Mouse (Mus musculus) stomach, embryonic 14.5 days (tissue): ENCODE results near the gene Elf1. TPM values are rescaled to one million over a fixed set of nuclear protein-coding genes. Genes with fewer than 3 reads are reported as not detected.

Source experiments
- ATAC-seq: fragments of 200-750 bp; cut with Nextera tagmentation; 2 replicates; pipeline ENCODE4 v1.8.0; 2017; ENCODE audit warnings: low read depth, moderate TSS enrichment; ENCODE audit not compliant: insufficient number of reproducible peaks, insufficient read depth, low FRiP score
- H3K27ac ChIP-seq: fragments of 300-500 bp; sonication (generic); 2 replicates; pipeline ENCODE4 v1.5.1; 2014; ENCODE audit warnings: mild to moderate bottlenecking, low read length, moderate library complexity, mixed read lengths
- H3K27me3 ChIP-seq: fragments of 300-500 bp; sonication (generic); 2 replicates; pipeline ENCODE4 v1.6.1; 2014; ENCODE audit warnings: low read length, control low read depth, mixed read lengths; ENCODE audit not compliant: control insufficient read depth, insufficient read depth
- H3K36me3 ChIP-seq: fragments of 300-500 bp; sonication (generic); 2 replicates; pipeline ENCODE4 v1.6.1; 2014; ENCODE audit warnings: mild to moderate bottlenecking, control low read depth, low read length, moderate library complexity, mixed read lengths; ENCODE audit not compliant: control insufficient read depth, insufficient read depth
- H3K4me1 ChIP-seq: fragments of 300-500 bp; sonication (generic); 2 replicates; pipeline ENCODE4 v1.6.1; 2014; ENCODE audit warnings: low read length, control low read depth, mixed read lengths; ENCODE audit not compliant: control insufficient read depth, insufficient read depth
- H3K4me2 ChIP-seq: fragments of 300-500 bp; sonication (generic); replicated peaks from 2 replicates; pipeline ENCODE4 v1.6.1; 2014; ENCODE audit warnings: low read depth, low read length, control low read depth
- H3K4me3 ChIP-seq: fragments of 300-500 bp; sonication (generic); 2 replicates; pipeline ENCODE4 v1.5.1; 2014; ENCODE audit warnings: low read depth, low read length, control low read depth
- H3K9ac ChIP-seq: fragments of 300-500 bp; sonication (generic); replicated peaks from 2 replicates; pipeline ENCODE4 v1.6.1; 2014; ENCODE audit warnings: low read depth, mild to moderate bottlenecking, control low read depth, low read length, moderate library complexity, mixed read lengths
- H3K9me3 ChIP-seq: fragments of 300-500 bp; sonication (generic); 2 replicates; pipeline ENCODE4 v1.6.1; 2016; ENCODE audit warnings: low read depth, low read length, control low read depth; ENCODE audit not compliant: control insufficient read depth
- WGBS: fragments of 180-500 bp; shearing (Covaris S2); extraction: QIAGEN DNeasy Blood & Tissue Kit; methylation state at CpG from one replicate; pipeline ENCODE4 v1.1.7; 2014; 5-methylcytosine and 5-hydroxymethylcytosine counted together
- polyA plus RNA-seq: library from polyadenylated mRNA; unstranded; fragments of >200 nt; fragmentation: Nextera tagmentation; extraction: Ambion mirVana; gene quantifications from 2 replicates; pipeline ENCODE4 v1.2.1, GENCODE M21; 2014

The Elf1 gene
- polyA plus RNA-seq, 1 experiment from 2014 or later: 25.8 TPM

DNA sequence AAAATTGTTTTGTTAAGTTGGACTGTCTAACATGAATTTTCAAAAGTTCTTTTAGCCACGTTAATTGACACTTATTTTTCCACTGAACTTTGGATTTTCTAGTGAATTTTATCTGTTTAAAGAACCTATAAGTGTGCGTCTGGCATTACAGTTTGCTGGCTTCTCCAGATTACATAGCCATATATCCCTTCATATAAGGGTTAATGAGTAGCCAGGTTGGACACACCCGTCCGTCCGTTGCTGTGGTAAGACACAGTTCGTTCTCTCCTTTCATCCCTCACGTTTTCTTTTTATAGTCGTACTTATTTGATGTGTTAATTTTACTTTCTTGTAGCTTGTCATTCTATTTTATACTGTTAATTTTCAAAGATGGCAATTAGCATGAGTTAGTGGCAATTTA lies 34.1 kb downstream of the Elf1 start:
- no peak overlapping the region for H3K4me2 ChIP-seq

GRCm38 (mm10) chr14:79515511-79516242 lies 34.7 kb downstream of the Elf1 start:
- peak; percentile 89 for ATAC-seq
- Histone ChIP-seq H3K4me3 (peak overlapping the region; percentile 28), H3K27ac (peak overlapping the region; percentile 87), H3K36me3 (no peaks in the 10 kb centered on the region), H3K4me1 (peaks cover 3% of the 10 kb centered on the region; the same call in 1 of the 2 replicates), H3K4me2 (peak overlapping the region; percentile 34), H3K9ac (0 out of 2 replicates have a peak overlapping the region, but pooled peaks have one; percentile 21), H3K27me3 (no peaks in the 10 kb centered on the region), H3K9me3 (no peaks in the 10 kb centered on the region)
- WGBS: 59% methylated on average over 8 of the region's 8 CpGs

More for the DNA sequence above, 34.1 kb downstream of the Elf1 start:
- ATAC-seq: peak; percentile 79
- no peaks in the 10 kb centered on the region for H3K36me3 ChIP-seq
- H3K9me3 ChIP-seq: no peaks in the 10 kb centered on the region
- H3K4me1 ChIP-seq: peaks cover 3% of the 10 kb centered on the region; the same call in 1 of the 2 replicates
- H3K9ac ChIP-seq: no peak overlapping the region
- WGBS: 68% methylated on average over 8 of the region's 8 CpGs
- H3K27ac ChIP-seq: peak overlapping the region; percentile 87; the same call in 1 of the 2 replicates
- no peak overlapping the region; the same call in 1 of the 2 replicates for H3K4me3 ChIP-seq
- no peaks in the 10 kb centered on the region for H3K27me3 ChIP-seq

DNA sequence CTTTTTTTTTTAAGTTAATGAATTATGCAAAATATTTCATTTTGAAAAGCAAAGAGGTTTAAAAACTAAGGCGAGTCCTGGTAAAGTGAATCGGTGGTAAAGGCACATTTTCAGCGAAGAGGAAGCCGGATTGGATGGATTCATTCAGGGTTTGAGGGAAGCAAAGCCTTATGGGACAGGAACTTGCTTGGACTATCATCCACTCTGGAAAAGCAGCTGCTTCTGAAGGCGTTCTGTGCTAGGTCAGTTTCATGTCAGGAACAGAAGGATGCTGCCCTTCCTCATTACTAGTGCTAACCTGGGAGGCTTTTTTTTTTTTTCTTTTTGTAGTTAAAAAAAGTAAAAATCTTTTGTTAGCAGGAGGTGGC lies 35.2 kb downstream of the Elf1 start:
- H3K4me2 ChIP-seq: peak overlapping the region; percentile 34
- H3K27ac ChIP-seq: peak overlapping the region; percentile 87; the same call in 1 of the 2 replicates
- H3K27me3 ChIP-seq: no peaks in the 10 kb centered on the region
- WGBS: 65% methylated on average over 5 of the region's 5 CpGs
- peak overlapping the region; percentile 28; the same call in 1 of the 2 replicates for H3K4me3 ChIP-seq
- no peaks in the 10 kb centered on the region for H3K9me3 ChIP-seq
- peaks cover 3% of the 10 kb centered on the region; the same call in 1 of the 2 replicates for H3K4me1 ChIP-seq
- no peaks in the 10 kb centered on the region for H3K36me3 ChIP-seq
- ATAC-seq: no peak
- H3K9ac ChIP-seq: 0 out of 2 replicates have a peak overlapping the region, but pooled peaks have one; percentile 21

DNA sequence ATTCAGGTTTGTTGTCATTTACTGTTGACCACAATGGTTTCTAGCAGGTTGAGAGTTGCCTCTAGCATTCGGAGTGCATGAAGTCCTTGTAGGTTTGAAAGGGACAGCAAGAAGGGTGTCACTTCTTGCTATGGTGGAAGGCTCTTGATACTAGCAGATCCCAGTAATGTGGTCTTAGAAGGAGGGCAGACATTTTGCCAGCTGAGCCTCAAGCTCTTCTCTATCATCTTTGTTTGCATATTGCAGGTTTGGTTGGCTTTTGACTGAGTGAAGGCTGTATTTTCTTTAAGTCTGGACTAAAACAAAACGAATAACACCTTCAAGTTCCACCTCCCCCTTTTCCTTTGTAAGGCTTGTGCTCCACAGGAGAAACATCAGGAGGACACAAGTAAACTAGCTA lies 35.8 kb downstream of the Elf1 start:
- Histone ChIP-seq H3K4me2 (peak overlapping the region; percentile 31), H3K27me3 (no peaks in the 10 kb centered on the region), H3K27ac (no peak overlapping the region), H3K9me3 (no peaks in the 10 kb centered on the region), H3K4me1 (peaks cover 7% of the 10 kb centered on the region), H3K4me3 (peak overlapping the region; percentile 3; the same call in 1 of the 2 replicates), H3K9ac (no peak overlapping the region), H3K36me3 (no peaks in the 10 kb centered on the region)
- WGBS: 62% methylated on average over 2 of the region's 2 CpGs
- no peak for ATAC-seq

DNA sequence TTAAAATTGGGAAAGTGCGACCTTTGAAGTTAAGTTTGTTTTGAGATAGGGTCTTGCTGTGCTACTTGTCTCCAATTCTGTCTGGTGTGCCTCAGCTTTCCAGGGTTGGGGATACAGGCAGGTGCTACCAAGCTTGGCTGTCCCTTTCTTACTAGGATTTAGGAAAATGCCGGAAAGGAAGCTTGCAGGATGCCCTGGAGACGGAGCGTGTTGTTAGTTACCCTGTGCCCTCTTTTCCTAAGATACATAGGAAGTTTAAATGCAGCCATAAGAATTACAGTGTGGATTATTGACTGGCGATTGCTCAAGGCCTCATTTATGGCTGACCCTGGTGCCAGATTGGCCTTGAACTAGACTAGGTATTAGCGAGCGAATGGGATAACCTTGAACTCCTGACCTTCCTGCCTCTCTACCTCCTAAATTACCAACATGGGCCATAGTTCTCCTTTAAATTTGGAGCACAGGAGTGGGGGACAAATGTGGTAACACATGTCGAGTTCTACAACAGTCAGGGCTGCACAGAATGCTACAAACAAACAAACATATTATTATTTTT lies 36.3 kb downstream of the Elf1 start:
- 77% methylated on average over 8 of the region's 8 CpGs for WGBS
- Histone ChIP-seq H3K4me1 (peaks cover 8% of the 10 kb centered on the region), H3K27me3 (no peaks in the 10 kb centered on the region), H3K9me3 (no peaks in the 10 kb centered on the region), H3K4me3 (no peak overlapping the region), H3K36me3 (no peaks in the 10 kb centered on the region), H3K9ac (no peak overlapping the region), H3K27ac (no peak overlapping the region), H3K4me2 (peak overlapping the region; percentile 20; the same call in 1 of the 2 replicates)
- no peak for ATAC-seq

GRCm38 (mm10) chr14:79518123-79518522 lies 37.1 kb downstream of the Elf1 start:
- 75% methylated on average over 2 of the region's 2 CpGs for WGBS
- no peak for ATAC-seq
- no peaks in the 10 kb centered on the region for H3K27me3 ChIP-seq
- H3K36me3 ChIP-seq: no peaks in the 10 kb centered on the region
- no peaks in the 10 kb centered on the region for H3K9me3 ChIP-seq
- H3K4me1 ChIP-seq: peaks cover 8% of the 10 kb centered on the region
- no peak overlapping the region for H3K27ac ChIP-seq
- no peak overlapping the region for H3K9ac ChIP-seq
- no peak overlapping the region for H3K4me2 ChIP-seq
- H3K4me3 ChIP-seq: no peak overlapping the region

DNA sequence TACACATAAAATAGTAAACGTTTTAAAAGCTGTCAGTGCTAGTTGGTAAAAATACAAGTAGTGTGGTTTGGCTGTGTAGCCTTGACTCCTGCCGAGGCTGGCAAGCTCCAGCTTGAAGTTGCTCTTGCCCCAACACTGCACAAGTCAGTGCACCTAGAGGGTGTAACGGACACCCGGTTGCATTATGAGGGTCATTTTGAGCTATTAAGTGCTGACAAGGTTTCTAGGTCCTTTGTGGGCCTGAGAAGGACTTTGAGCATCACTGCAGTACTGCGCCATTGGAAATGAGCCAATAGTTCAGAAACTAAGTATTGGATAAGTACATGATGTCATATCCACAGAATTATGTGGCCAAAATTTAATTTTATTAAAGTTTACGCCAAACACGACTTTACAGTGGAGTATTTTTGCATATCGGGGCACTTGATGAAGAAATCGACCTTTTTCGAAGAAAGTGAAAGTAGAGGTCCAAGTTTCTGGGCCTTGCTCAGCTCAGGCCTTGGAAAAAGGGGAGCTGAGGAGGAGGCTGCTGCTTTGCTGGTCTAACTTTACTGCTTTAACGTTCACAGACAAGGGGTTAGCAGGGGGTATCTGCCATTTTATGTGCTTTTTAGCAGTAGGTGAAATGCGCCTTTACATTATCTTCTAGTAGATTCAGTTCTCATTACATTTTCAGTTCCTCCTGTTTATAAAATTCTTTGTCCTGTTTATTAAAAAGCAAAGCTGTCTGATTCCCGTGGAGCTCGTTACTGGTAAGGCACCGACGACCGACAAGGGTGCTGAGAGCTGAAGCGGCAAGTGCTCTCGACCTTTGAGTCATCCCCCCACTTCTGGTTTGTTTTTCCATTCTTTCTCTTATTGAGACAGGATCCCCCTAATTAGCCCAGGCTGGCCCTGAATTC lies 38.0 kb downstream of the Elf1 start:
- Histone ChIP-seq H3K4me2 (no peak overlapping the region), H3K27ac (no peak overlapping the region), H3K27me3 (no peaks in the 10 kb centered on the region), H3K9me3 (no peaks in the 10 kb centered on the region), H3K4me3 (no peak overlapping the region), H3K36me3 (no peaks in the 10 kb centered on the region), H3K4me1 (peaks cover 8% of the 10 kb centered on the region), H3K9ac (no peak overlapping the region)
- WGBS: 71% methylated on average over 19 of the region's 19 CpGs
- ATAC-seq: no peak

- Histone ChIP-seq H3K27me3 (no peaks in the 10 kb centered on the region), H3K9me3 (no peaks in the 10 kb centered on the region), H3K36me3 (no peaks in the 10 kb centered on the region), H3K9ac (no peak overlapping the region), H3K4me2 (no peak overlapping the region), H3K4me3 (no peak overlapping the region), H3K27ac (no peak overlapping the region), H3K4me1 (peaks cover 8% of the 10 kb centered on the region)
- WGBS: 65% methylated on average over 1 of the region's 1 CpGs
- ATAC-seq: no peak
These were observed 38.6 kb downstream of the Elf1 start for GRCm38 (mm10) chr14:79519663-79519975.
